Mouse (Mus musculus): ENCODE data around the gene Dab1.

DNA sequence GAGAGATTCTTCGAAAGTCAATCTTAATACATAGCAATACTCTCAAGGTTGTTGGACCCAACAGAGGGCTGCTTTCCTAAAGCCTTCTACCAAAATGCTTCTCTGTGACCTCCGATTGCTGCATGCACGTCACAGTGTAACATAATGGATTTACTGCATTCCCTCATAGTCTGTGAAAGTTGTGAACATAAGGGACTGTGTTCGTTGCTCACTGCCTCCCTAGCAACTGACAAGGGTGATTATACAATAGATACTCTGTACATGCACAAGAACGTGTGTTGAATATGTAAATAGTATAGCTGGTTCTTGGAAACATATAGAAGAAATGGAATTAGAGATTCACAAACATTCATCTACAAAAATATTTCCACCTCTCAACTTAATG lies 651.0 kb downstream of the Dab1 start:
- TF ChIP-seq CTCF (IDR thresholded peaks at IDR 0.05; ENCODE audit: insufficient read depth, low read depth, low read length) (no peak), POLR2A (IDR thresholded peaks at IDR 0.05; ENCODE audit: insufficient read depth, low read depth, low read length) (no peak)

Measured in olfactory bulb, adult 2 months (tissue).